Comparison of ENCODE assay signal across 9 mouse cellular contexts in the genomic region with DNA sequence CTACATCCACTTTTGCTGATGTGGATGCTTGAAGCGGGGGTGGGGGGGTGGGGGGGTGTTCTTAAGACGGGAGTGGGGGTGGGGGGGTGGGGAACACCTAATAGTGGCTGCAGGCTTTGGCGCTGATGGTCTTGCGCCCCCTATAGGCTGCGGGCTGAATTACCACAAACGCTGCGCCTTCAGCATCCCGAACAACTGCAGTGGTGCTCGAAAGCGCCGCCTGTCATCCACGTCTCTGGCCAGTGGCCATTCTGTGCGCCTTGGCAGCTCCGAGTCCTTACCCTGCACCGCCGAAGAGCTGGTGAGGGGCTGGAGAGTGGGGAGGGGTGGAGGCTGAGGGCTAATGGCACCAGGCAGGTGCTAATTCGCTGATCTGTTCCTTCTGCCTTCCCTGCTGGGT. TPM values are rescaled to one million over a fixed set of nuclear protein-coding genes. Genes with fewer than 3 reads are reported as not detected.
DNase-seq lines count a peak whose midpoint lies in the region; ATAC-seq and TF ChIP-seq lines count a peak whose summit lies in the region.
"Had no signal": no experiment of that assay in that cellular context is flagged by ENCODE, and none has a peak within 500 bp of the region (broad histone marks: within the 10 kb centered on the region; RNA-seq: fewer than 3 reads in every experiment).

No protein-coding gene starts in this region.

- H3K9ac ChIP-seq in liver, embryonic 12.5 days, result no peak overlapping the region
- H3K9ac ChIP-seq: embryonic facial prominence, embryonic 12.5 days had no signal

- no peak for TF ChIP-seq POLR2A in lung, adult 2 months (IDR thresholded peaks at IDR 0.05; ENCODE audit: borderline replicate concordance, extremely low read depth, low read depth, low read length)
- no peak for TF ChIP-seq POLR2A in small intestine, adult 2 months (IDR thresholded peaks at IDR 0.05; ENCODE audit: low read depth, low read length)

- no peaks in the 10 kb centered on the region for H3K9me3 ChIP-seq in liver, embryonic 12.5 days (replicated peaks)
- H3K9me3 ChIP-seq: embryonic facial prominence, embryonic 12.5 days had no signal

- no peaks in the 10 kb centered on the region for H3K27me3 ChIP-seq in liver, embryonic 12.5 days (replicated peaks)
- no peaks in the 10 kb centered on the region for H3K27me3 ChIP-seq in small intestine, adult 2 months (ENCODE audit: control insufficient read depth, insufficient read depth, low read length)
- H3K27me3 ChIP-seq: embryonic facial prominence, embryonic 12.5 days had no signal

- H3K4me3 ChIP-seq in liver, embryonic 12.5 days, result no peak overlapping the region
- H3K4me3 ChIP-seq in lung, adult 2 months (replicated peaks; ENCODE audit: extremely low read depth, low read depth, low read length), result no peak overlapping the region
- H3K4me3 ChIP-seq in small intestine, adult 2 months (ENCODE audit: low read depth, low read length), result no peak overlapping the region
- H3K4me3 ChIP-seq: embryonic facial prominence, embryonic 12.5 days had no signal

- peak; percentile 58 for TF ChIP-seq CTCF in lung, adult 2 months (IDR thresholded peaks at IDR 0.05; ENCODE audit: insufficient read depth, low read length)
- TF ChIP-seq CTCF in small intestine, adult 2 months (IDR thresholded peaks at IDR 0.05; ENCODE audit: extremely low read depth, insufficient read length, insufficient replicate concordance, low read depth, low read length), result peak; percentile 49; the same call in 1 of the 2 replicates

- ATAC-seq in liver, embryonic 12.5 days, result no peak
- ATAC-seq in inflammation-experienced regulatory T-cells, adult 6 months, result no peak

- H3K36me3 ChIP-seq in liver, embryonic 12.5 days, result peaks cover 39% of the 10 kb centered on the region
- peaks cover 43% of the 10 kb centered on the region for H3K36me3 ChIP-seq in small intestine, adult 2 months (ENCODE audit: control insufficient read depth, insufficient read depth, low read length)

- H3K4me2 ChIP-seq in liver, embryonic 12.5 days, result no peak overlapping the region
- H3K4me2 ChIP-seq: embryonic facial prominence, embryonic 12.5 days had no signal

- DNase-seq in liver, result peak; percentile 52
- peak; percentile 41 for DNase-seq in T-cell, adult 2 months (ENCODE audit: low spot score)
- peak; percentile 83 to 85 for DNase-seq in cerebellum, postnatal 36 days
- DNase-seq in heart, postnatal 4 days, result peak; percentile 73
- peak; percentile 54 for DNase-seq in lung, adult 2 months

- WGBS in liver, embryonic 12.5 days (ENCODE audit: insufficient replicate concordance), result 37% methylated on average over 17 of the region's 17 CpGs
- 31% methylated on average over 17 of the region's 17 CpGs for whole genome bisulfite sequencing in lung, adult 2 months
- 47% methylated on average over 17 of the region's 17 CpGs for WGBS in small intestine, adult 2 months

- no peak overlapping the region for H3K27ac ChIP-seq in liver, embryonic 12.5 days
- H3K27ac ChIP-seq in small intestine, adult 2 months (ENCODE audit: insufficient read depth, low read depth, low read length), result no peak overlapping the region
- H3K27ac ChIP-seq: embryonic facial prominence, embryonic 12.5 days had no signal

- peaks cover 24% of the 10 kb centered on the region for H3K4me1 ChIP-seq in liver, embryonic 12.5 days
- H3K4me1 ChIP-seq in lung, adult 2 months (ENCODE audit: control insufficient read depth, insufficient read depth, low read length), result peaks cover 3% of the 10 kb centered on the region; the same call in 1 of the 2 replicates
- peaks cover 15% of the 10 kb centered on the region for H3K4me1 ChIP-seq in small intestine, adult 2 months (ENCODE audit: control insufficient read depth, insufficient read depth, insufficient read length, low read length)

RNA-seq across cellular contexts. Expression of gene Prkd2, which starts 5.9 kb away (rescaled TPM):
- polyA plus RNA-seq in liver, embryonic 12.5 days (2016; fragmentation: Nextera tagmentation; extraction: Ambion mirVana), result 4.4 and 4.7 TPM in 2 replicates
- 10 to 100 TPM; 23.0 to 23.4 TPM for total RNA-seq in heart, postnatal 4 days (2021)
- 97.2 and 121 TPM in 2 replicates for polyA plus RNA-seq in lung, adult 2 months (2012; rRNA removed)
- 22.9 and 44.0 TPM in 2 replicates for polyA plus RNA-seq in small intestine, adult 2 months (2012; rRNA removed)
- polyA plus RNA-seq in inflammation-experienced regulatory T-cells, adult 6 months (2017; shearing (Covaris generic)), result 10 to 100 TPM; 38.3 to 51.4 (median 47.1) TPM

RNA-seq across cellular contexts. Expression of gene Dact3, which starts 26.5 kb away (rescaled TPM):
- 1.5 TPM in 2 replicates for polyA plus RNA-seq in liver, embryonic 12.5 days (2016; fragmentation: Nextera tagmentation; extraction: Ambion mirVana)
- total RNA-seq in heart, postnatal 4 days (2021), result 10 to 100 TPM; 45.2 to 48.6 TPM
- polyA plus RNA-seq in lung, adult 2 months (2012; rRNA removed), result 31.7 and 41.1 TPM in 2 replicates
- polyA plus RNA-seq in small intestine, adult 2 months (2012; rRNA removed), result 21.6 and 24.2 TPM in 2 replicates
- polyA plus RNA-seq in inflammation-experienced regulatory T-cells, adult 6 months (2017; shearing (Covaris generic)), result not detected

RNA-seq across cellular contexts. Expression of gene Fkrp, which starts 32.0 kb away (rescaled TPM):
- polyA plus RNA-seq in liver, embryonic 12.5 days (2016; fragmentation: Nextera tagmentation; extraction: Ambion mirVana), result 14.9 and 16.0 TPM in 2 replicates
- 10 to 100 TPM; 45.0 to 49.2 TPM for total RNA-seq in heart, postnatal 4 days (2021)
- 41.7 and 42.0 TPM in 2 replicates for polyA plus RNA-seq in lung, adult 2 months (2012; rRNA removed)
- polyA plus RNA-seq in small intestine, adult 2 months (2012; rRNA removed), result 14.6 and 24.5 TPM in 2 replicates
- polyA plus RNA-seq in inflammation-experienced regulatory T-cells, adult 6 months (2017; shearing (Covaris generic)), result 1 to 10 TPM; 5.7 to 9.6 (median 8.9) TPM

RNA-seq across cellular contexts. Expression of gene Strn4, which starts 32.9 kb away (rescaled TPM):
- polyA plus RNA-seq in liver, embryonic 12.5 days (2016; fragmentation: Nextera tagmentation; extraction: Ambion mirVana), result 61.3 and 63.2 TPM in 2 replicates
- total RNA-seq in heart, postnatal 4 days (2021), result 10 to 100 TPM; 87.0 to 99.9 TPM
- polyA plus RNA-seq in lung, adult 2 months (2012; rRNA removed), result 164 and 180 TPM in 2 replicates
- 58.9 and 119 TPM in 2 replicates for polyA plus RNA-seq in small intestine, adult 2 months (2012; rRNA removed)
- polyA plus RNA-seq in inflammation-experienced regulatory T-cells, adult 6 months (2017; shearing (Covaris generic)), result 10 to 100 TPM; 16.1 to 24.1 (median 19.7) TPM

RNA-seq across cellular contexts. Expression of gene Gng8, which starts 43.0 kb away (rescaled TPM):
- polyA plus RNA-seq in liver, embryonic 12.5 days (2016; fragmentation: Nextera tagmentation; extraction: Ambion mirVana), result 0.80 and 1.7 TPM in 2 replicates
- total RNA-seq in heart, postnatal 4 days (2021), result 1 to 10 TPM; 1.4 to 1.8 TPM
- polyA plus RNA-seq in lung, adult 2 months (2012; rRNA removed), result 12.5 and 27.7 TPM in 2 replicates
- polyA plus RNA-seq in small intestine, adult 2 months (2012; rRNA removed), result 2.1 and 2.2 TPM in 2 replicates
- not detected for polyA plus RNA-seq in inflammation-experienced regulatory T-cells, adult 6 months (2017; shearing (Covaris generic))
